ENCODE assay signal across 8 mouse cellular contexts in genomic region chr5:103936906-103937589, GRCm38 (mm10). TPM values are rescaled to one million over a fixed set of nuclear protein-coding genes. Genes with fewer than 3 reads are reported as not detected.
A peak's percentile ranks its signal among the peaks of the same experiment; 100 is the strongest.
DNase-seq lines count a peak whose midpoint lies in the region; ATAC-seq and TF ChIP-seq lines count a peak whose summit lies in the region.
"Had no signal": no experiment of that assay in that cellular context is flagged by ENCODE, and none has a peak within 500 bp of the region (broad histone marks: within the 10 kb centered on the region; RNA-seq: fewer than 3 reads in every experiment).

No protein-coding gene starts in this region.

- H3K36me3 ChIP-seq in limb, embryonic 11.5 days (ENCODE audit: control insufficient read depth, insufficient read depth, low read length) = no peaks in the 10 kb centered on the region

- TF ChIP-seq CTCF in lung, adult 2 months (IDR thresholded peaks at IDR 0.05; ENCODE audit: insufficient read depth, low read length) = peak; percentile 84

- DNase-seq in lung, adult 2 months = peak; percentile 25
- no peak for DNase-seq in lung, postnatal 36 days
- peak; percentile 42 for DNase-seq in adrenal gland, postnatal 25 days
- peak; percentile 71 for DNase-seq in limb, embryonic 11.5 days (ENCODE audit: low spot score)
- peak; percentile 69 for DNase-seq in retina, postnatal 1 day
- no peak for DNase-seq in layer of hippocampus, adult 11-12 months (ENCODE audit: low spot score)

- TF ChIP-seq POLR2A in lung, adult 2 months (IDR thresholded peaks at IDR 0.05; ENCODE audit: borderline replicate concordance, extremely low read depth, low read depth, low read length) = no peak

- H3K27me3 ChIP-seq in limb, embryonic 11.5 days (ENCODE audit: control insufficient read depth, insufficient read depth, low read length) = no peaks in the 10 kb centered on the region

- no peak overlapping the region for H3K27ac ChIP-seq in limb, embryonic 11.5 days (replicated peaks; ENCODE audit: low read depth, low read length)

- H3K9me3 ChIP-seq in limb, embryonic 11.5 days (ENCODE audit: control insufficient read depth, low read length) = 0 out of 2 replicates have a peak, but pooled peaks cover 2% of the 10 kb centered on the region

- ATAC-seq in granulocyte monocyte progenitor cell, adult 5-6 weeks (replicated peaks; ENCODE audit: poor library complexity, severe bottlenecking) = peak; percentile 65
- ATAC-seq in limb, embryonic 11.5 days (ENCODE audit: insufficient number of reproducible peaks, low FRiP score, low TSS enrichment, low read depth) = no peak

- H3K9ac ChIP-seq in limb, embryonic 11.5 days (ENCODE audit: low read length) = no peak overlapping the region

- no peaks in the 10 kb centered on the region for H3K4me1 ChIP-seq in lung, adult 2 months (ENCODE audit: control insufficient read depth, insufficient read depth, low read length)
- 0 out of 2 replicates have a peak, but pooled peaks cover 3% of the 10 kb centered on the region for H3K4me1 ChIP-seq in limb, embryonic 11.5 days (ENCODE audit: control insufficient read depth, insufficient read depth, low read length)

- H3K4me2 ChIP-seq in limb, embryonic 11.5 days (ENCODE audit: low read depth, severe bottlenecking) = 0 out of 2 replicates have a peak overlapping the region, but pooled peaks have one; percentile 1

- H3K4me3 ChIP-seq in lung, adult 2 months (replicated peaks; ENCODE audit: extremely low read depth, low read depth, low read length) = no peak overlapping the region
- no peak overlapping the region for H3K4me3 ChIP-seq in limb, embryonic 11.5 days (ENCODE audit: low read depth, low read length)
- H3K4me3 ChIP-seq: erythroblast, embryonic 14.5 days had no signal

- WGBS in lung, adult 2 months = 33% methylated on average over 14 of the region's 14 CpGs
- WGBS in limb, embryonic 11.5 days = 39% methylated on average over 14 of the region's 14 CpGs

RNA-seq across cellular contexts. Expression of gene Klhl8, which starts 26.0 kb away (rescaled TPM):
- 5.0 and 9.0 TPM in 2 replicates for polyA plus RNA-seq in lung, adult 2 months (2012; rRNA removed)
- total RNA-seq in adrenal gland, postnatal 25 days (2021) = 19.7 and 25.4 TPM in 2 replicates
- total RNA-seq in granulocyte monocyte progenitor cell, adult 5-6 weeks (2014; fragmentation: Nextera tagmentation) = 1.9 and 2.5 TPM in 2 replicates
- total RNA-seq in granulocyte monocyte progenitor cell, adult 5-6 weeks (2017) = 3.5 and 4.1 TPM in 2 replicates
- polyA plus RNA-seq in limb, embryonic 11.5 days (2014; fragmentation: Nextera tagmentation; extraction: Ambion mirVana) = 11.0 and 11.2 TPM in 2 replicates
- polyA plus RNA-seq: erythroblast, embryonic 14.5 days had no signal

RNA-seq across cellular contexts. Expression of gene Hsd17b13, which starts 40.2 kb away (rescaled TPM):
- polyA plus RNA-seq in lung, adult 2 months (2012; rRNA removed) = 0.14 TPM in 1 of 2 replicates, not detected in the other
- total RNA-seq in adrenal gland, postnatal 25 days (2021) = 4.3 TPM in 1 of 2 replicates, not detected in the other
- total RNA-seq in granulocyte monocyte progenitor cell, adult 5-6 weeks (2014; fragmentation: Nextera tagmentation) = not detected in 2 replicates
- not detected in 2 replicates for total RNA-seq in granulocyte monocyte progenitor cell, adult 5-6 weeks (2017)
- polyA plus RNA-seq in limb, embryonic 11.5 days (2014; fragmentation: Nextera tagmentation; extraction: Ambion mirVana) = not detected in 2 replicates
- polyA plus RNA-seq: erythroblast, embryonic 14.5 days had no signal

Comparison
In these comparisons a context has a peak if more than half of its experiments do, and no peak if none do; other contexts are left out.
1. DNase-seq: peak in lung, adult 2 months (single experiment), adrenal gland, postnatal 25 days (single experiment), limb, embryonic 11.5 days (single experiment) and retina, postnatal 1 day (single experiment); none in lung, postnatal 36 days (single experiment) and layer of hippocampus, adult 11-12 months (single experiment).